Mouse (Mus musculus): ENCODE measurements around the gene Hebp2. TPM values are rescaled to one million over a fixed set of nuclear protein-coding genes. Genes with fewer than 3 reads are reported as not detected.

Gene Hebp2
- total RNA-seq, 2 experiments from 2014 or later: 0.50 to 0.70 TPM

- DNase-seq (ENCODE audit: low spot score): no peak
- intact Hi-C loops (cut with DNase I): no loop called here
Observed at GRCm38 (mm10) chr10:18522556-18522955, 23.3 kb downstream of the Hebp2 start.

- no peak for DNase-seq (ENCODE audit: low spot score)
- intact Hi-C loops (cut with DNase I): no loop called here
Observed at GRCm38 (mm10) chr10:18511496-18511895, 34.4 kb downstream of the Hebp2 start.

- intact Hi-C loops (cut with DNase I): no loop called here
- no peak for DNase-seq (ENCODE audit: low spot score)
Observed at GRCm38 (mm10) chr10:18510663-18511062, 35.2 kb downstream of the Hebp2 start.

- intact Hi-C loops (cut with DNase I): no loop called here
- DNase-seq (ENCODE audit: low spot score): no peak
Observed at GRCm38 (mm10) chr10:18508586-18508985, 37.3 kb downstream of the Hebp2 start.

- intact Hi-C loops (cut with DNase I): no loop called here
- no peak for DNase-seq (ENCODE audit: low spot score)
Observed at GRCm38 (mm10) chr10:18507869-18508473, 37.9 kb downstream of the Hebp2 start.

GRCm38 (mm10) chr10:18506501-18506946, 39.4 kb downstream of the Hebp2 start:
- intact Hi-C loops (cut with DNase I): no loop called here
- DNase-seq (ENCODE audit: low spot score): no peak

- intact Hi-C loops (cut with DNase I): no loop called here
Observed at GRCm38 (mm10) chr10:18505690-18506089, 40.2 kb downstream of the Hebp2 start.

GRCm38 (mm10) chr10:18501997-18502396, 43.9 kb downstream of the Hebp2 start:
- no peak for DNase-seq (ENCODE audit: low spot score)
- intact Hi-C loops (cut with DNase I): no loop called here

More at GRCm38 (mm10) chr10:18505690-18506089, 40.2 kb downstream of the Hebp2 start:
- no peak for DNase-seq (ENCODE audit: low spot score)

- DNase-seq (ENCODE audit: low spot score): no peak
- intact Hi-C loops (cut with DNase I): no loop called here
Observed at GRCm38 (mm10) chr10:18497066-18497465, 48.8 kb downstream of the Hebp2 start.

GRCm38 (mm10) chr10:18494249-18494648, 51.6 kb downstream of the Hebp2 start:
- DNase-seq (ENCODE audit: low spot score): no peak
- intact Hi-C loops (cut with DNase I): no loop called here

GRCm38 (mm10) chr10:18493010-18493894, 52.6 kb downstream of the Hebp2 start:
- intact Hi-C loops (cut with DNase I): no loop called here
- DNase-seq (ENCODE audit: low spot score): no peak

- intact Hi-C loops (cut with DNase I): no loop called here
Observed at GRCm38 (mm10) chr10:18491952-18492351, 53.9 kb downstream of the Hebp2 start.

GRCm38 (mm10) chr10:18489936-18490335, 55.9 kb downstream of the Hebp2 start:
- no peak for DNase-seq (ENCODE audit: low spot score)
- intact Hi-C loops (cut with DNase I): no loop called here

More at GRCm38 (mm10) chr10:18491952-18492351, 53.9 kb downstream of the Hebp2 start:
- no peak for DNase-seq (ENCODE audit: low spot score)

Other genes with a start within 250 kb of the Hebp2 start
- gene Nhsl1, start 227.1 kb downstream of the Hebp2 start, total RNA-seq (2021): 10 to 100 TPM; 19.2 to 21.4 TPM
- gene Arfgef3, start 197.9 kb upstream of the Hebp2 start, total RNA-seq (2021): under 1 TPM; 0.31 to 0.48 TPM
- gene Gm4922, start 240.7 kb upstream of the Hebp2 start, total RNA-seq (2021): not detected

Measured in heart, postnatal 25 days (tissue).